Mouse (Mus musculus) cortical plate, adult 2 months (tissue): ENCODE data around the gene Gm12185. TPM values are rescaled to one million over a fixed set of nuclear protein-coding genes. Genes with fewer than 3 reads are reported as not detected.
"Not testable (repeated sequence)": the region's sequence is repeated elsewhere in the genome, so short reads cannot be mapped to it uniquely, and the experiment has no call there.

ENCODE experiments used
- H3K27ac ChIP-seq: fragments of 200-500 bp; 2 replicates; pipeline ENCODE4 v1.5.1; 2012; ENCODE audit warnings: low read length, control low read depth, inconsistent platforms; ENCODE audit not compliant: insufficient read depth
- H3K4me1 ChIP-seq: fragments of 200-500 bp; 2 replicates; pipeline ENCODE4 v1.6.1; 2011; ENCODE audit warnings: low read length; ENCODE audit not compliant: control insufficient read depth, insufficient read depth
- H3K4me3 ChIP-seq: fragments of 200-500 bp; 2 replicates; pipeline ENCODE4 v1.5.1; 2011; ENCODE audit warnings: mild to moderate bottlenecking, low read length, control low read depth; ENCODE audit not compliant: insufficient read depth
- CTCF ChIP-seq: fragments of 200-500 bp; IDR thresholded peaks from 2 replicates; pipeline ENCODE4 v1.5.1; 2011; ENCODE audit warnings: mild to moderate bottlenecking, control low read depth, low read length; ENCODE audit not compliant: insufficient read depth; ENCODE audit errors: extremely low read depth
- POLR2A ChIP-seq: fragments of 200-500 bp; IDR thresholded peaks from 2 replicates; pipeline ENCODE4 v1.6.1; 2011; ENCODE audit warnings: mild to moderate bottlenecking, low read length, control low read depth; ENCODE audit not compliant: insufficient read depth; ENCODE audit errors: extremely low read depth
- polyA plus RNA-seq: library from polyadenylated mRNA; depleted of rRNA; stranded (reverse); fragments of >200 nt; gene quantifications from 2 replicates; pipeline ENCODE4 v1.2.3, GENCODE M21; 2012

Gene Gm12185
- polyA plus RNA-seq, 1 experiment: 0.19 TPM

DNA sequence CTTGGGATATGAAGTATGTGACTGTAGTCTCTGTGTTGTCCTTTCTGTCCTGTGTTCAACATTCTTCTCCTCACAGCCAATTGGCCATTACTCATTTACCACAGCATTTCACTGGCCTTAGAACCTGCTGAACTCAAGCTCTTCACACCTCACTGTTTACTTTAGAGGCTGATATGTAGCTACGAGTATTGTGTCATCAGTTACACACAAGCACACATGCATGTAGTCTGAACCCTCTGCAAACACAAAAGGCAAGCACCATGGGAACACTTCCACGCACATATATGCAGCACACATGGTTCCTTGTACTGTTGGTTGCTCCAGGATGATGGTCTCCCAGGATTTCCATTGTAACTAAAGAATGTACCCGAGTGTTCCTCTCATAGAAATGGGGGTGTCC is 56.7 kb downstream of the Gm12185 start:
- H3K4me3 ChIP-seq, H3K27ac ChIP-seq, H3K4me1 ChIP-seq: not testable (repeated sequence)

DNA sequence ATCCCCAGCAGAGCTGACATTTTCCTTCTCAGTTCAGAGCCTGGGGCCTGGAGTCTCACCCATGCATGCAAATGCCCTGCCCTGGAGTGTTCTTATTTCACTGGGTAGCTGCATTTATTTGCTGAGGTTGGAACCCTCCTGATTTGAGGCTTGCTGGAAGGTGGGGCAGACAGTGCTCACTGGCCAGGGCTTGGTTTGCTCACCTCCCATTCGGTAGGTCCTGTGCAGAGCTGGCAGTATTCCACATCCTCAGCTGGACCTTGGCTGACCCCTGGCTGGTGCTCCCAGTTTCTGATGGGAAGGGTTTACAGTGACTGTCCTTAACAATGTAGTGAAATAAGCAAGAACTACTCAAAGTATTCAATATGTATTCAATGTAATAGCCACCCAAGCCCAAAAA is 58.1 kb downstream of the Gm12185 start:
- H3K4me1 ChIP-seq: not testable (repeated sequence)

DNA sequence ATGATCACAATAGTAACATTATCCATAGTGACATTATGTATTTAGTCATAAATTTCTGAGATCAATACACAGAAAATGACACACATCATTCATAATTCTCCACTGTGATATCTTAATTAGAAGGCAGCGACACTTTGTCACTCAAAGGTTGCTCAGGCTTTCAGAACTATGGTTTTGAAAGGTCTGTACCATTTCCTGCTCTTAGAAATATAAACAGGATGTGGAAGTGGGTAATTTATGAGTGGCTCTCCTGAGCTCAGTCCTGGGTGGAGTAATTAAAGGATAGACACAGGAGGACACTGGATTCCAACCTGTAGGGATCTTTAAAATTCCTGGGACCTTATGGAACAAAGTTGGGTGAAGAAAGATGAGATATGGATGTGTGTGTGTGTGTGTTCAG is 58.6 kb downstream of the Gm12185 start:
- H3K27ac ChIP-seq, H3K4me3 ChIP-seq, H3K4me1 ChIP-seq: not testable (repeated sequence)

More for the DNA sequence above, 58.1 kb downstream of the Gm12185 start:
- not testable (repeated sequence) for H3K4me3 ChIP-seq, H3K27ac ChIP-seq

DNA sequence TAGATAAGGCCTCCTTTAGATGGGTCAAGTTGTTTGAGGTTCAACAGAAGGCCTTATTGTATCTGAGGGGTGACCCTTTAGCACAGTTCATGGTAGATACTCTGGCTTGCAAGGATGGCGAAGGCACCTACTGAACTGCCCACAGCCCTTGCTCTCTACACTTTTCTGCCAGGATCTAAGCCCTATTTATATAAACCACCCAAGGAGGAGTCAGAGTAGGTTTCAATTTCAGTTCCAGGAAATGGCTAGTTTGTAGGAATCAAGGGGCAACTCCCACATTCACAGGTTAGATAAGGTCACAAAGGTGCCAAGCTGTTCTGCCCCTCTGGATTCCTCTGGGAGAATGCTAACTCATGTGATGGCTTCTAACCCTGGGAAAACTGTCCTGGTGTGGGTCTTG is 64.0 kb downstream of the Gm12185 start:
- not testable (repeated sequence) for H3K4me1 ChIP-seq, H3K27ac ChIP-seq, H3K4me3 ChIP-seq

DNA sequence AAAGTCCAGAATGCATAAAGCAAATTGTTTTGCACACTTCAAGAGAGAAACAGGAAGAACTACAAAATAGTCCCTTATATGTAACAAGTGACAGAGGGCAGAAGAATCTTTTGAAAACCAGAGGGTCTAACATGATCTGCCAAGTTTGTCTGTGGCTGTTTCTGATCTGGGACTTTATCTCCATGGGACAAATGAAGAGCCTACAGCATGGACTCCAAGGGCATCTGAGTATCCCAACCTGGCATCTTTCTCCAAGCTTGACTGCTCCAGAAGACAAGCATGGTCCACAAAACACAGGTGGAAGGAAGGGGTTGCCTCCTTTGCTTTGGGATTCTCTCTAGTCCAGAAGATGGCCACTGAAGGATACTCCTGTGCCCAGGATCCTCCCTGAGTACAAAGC is 65.6 kb downstream of the Gm12185 start:
- H3K27ac ChIP-seq, H3K4me1 ChIP-seq, H3K4me3 ChIP-seq: not testable (repeated sequence)

DNA sequence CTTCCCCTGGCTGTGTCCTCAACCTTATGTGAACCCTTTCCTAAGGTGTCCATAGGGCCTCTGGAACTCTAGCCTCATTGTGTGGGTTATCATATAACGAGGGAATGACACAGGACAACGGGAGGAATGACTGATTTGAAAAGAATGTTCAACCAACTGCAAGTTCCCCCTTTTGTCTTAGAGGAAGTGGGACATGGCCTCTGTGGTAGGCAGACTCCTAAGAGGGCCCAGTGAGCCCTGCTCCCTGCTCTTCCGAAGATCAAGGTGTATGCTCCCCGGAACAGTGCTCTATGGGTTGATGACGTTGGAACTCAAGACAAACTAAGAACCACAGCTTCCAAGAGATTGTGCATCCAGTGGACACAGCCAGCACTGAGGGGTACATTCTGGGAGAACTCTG is 68.2 kb downstream of the Gm12185 start:
- H3K27ac ChIP-seq, H3K4me3 ChIP-seq, H3K4me1 ChIP-seq: not testable (repeated sequence)

DNA sequence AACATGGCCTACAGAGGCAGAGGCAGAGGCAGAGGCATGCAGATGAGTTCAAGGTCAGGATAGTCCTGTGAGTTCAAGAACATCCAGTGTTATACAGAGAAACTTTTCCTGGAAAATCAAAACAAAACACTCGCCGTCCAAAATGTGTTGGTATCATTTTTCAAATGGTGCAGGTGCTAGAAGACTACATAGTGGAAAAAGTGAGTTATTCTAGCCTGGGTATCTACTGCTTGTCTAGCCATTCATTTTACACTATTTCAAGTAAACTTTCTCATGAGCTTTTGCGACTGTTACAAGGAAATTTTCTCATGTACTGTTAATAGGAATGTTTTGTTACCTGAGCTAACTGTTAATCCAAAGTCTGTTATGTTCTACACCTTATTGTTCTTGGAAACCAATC is 73.6 kb downstream of the Gm12185 start:
- TF ChIP-seq POLR2A (no peak), CTCF (no peak)
- no peak overlapping the region for H3K4me3 ChIP-seq
- no peak overlapping the region for H3K27ac ChIP-seq
- H3K4me1 ChIP-seq: no peaks in the 10 kb centered on the region

DNA sequence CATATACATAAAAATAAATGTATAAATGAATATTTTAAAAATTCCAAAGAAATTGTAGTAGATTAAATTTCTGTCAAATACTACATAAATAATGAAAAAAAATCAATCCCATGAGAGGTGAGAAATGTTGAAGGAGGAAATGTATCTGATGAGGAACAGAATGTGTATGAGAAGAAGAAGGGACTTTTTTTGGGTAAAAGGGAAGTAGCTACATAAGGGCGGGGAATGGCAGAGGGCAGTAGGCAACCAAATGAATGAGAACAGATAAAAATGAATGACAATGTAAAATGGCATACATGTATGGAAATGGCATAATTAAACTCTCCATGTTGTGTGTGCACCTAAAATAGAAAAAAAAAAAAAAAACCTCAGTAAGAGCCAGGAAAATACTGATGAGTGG is 78.4 kb downstream of the Gm12185 start:
- Histone ChIP-seq H3K4me3 (no peak overlapping the region), H3K27ac (no peak overlapping the region), H3K4me1 (no peaks in the 10 kb centered on the region)
- TF ChIP-seq POLR2A (no peak), CTCF (no peak)

DNA sequence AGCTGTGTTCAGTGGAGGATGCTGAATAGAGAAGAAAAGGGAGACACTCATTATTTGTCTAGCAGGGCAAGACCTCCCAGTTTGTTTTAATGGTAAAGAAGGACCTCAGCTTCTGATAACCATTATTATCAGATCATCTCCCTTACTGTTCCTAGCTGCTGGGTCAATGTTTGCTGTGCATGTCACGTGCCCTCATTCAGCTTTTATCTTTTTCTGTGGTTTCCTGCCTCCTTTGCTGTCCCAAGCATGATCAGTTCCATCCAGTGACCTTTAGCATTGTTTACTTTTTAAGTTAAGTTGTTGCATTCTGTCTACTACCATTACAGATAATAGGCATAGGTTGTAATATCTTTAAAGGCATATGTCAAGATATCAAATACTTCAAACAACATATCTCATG is 83.6 kb downstream of the Gm12185 start:
- TF ChIP-seq POLR2A: no peak
- TF ChIP-seq CTCF: no peak
- Histone ChIP-seq H3K4me3 (no peak overlapping the region), H3K4me1 (no peaks in the 10 kb centered on the region), H3K27ac (no peak overlapping the region)

DNA sequence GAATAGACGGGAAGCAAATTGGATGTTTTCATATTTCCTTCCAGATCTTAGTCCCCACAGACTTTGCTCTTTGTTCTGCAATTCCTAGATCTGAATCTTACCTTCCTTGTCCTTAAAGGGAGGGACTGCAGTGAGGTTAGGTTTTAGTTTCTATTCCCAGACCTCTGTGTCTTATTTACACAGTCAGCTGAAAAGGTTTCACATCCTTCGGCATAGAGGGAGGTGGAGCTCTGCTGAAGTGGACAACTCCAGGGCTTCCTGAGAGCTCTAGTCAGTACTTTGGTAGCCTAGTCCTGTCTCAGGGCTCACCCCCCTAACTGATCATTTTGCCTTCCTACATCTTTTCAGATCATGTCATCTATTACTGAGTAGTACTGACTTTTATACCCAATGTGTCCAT is 90.0 kb downstream of the Gm12185 start, which contains the start of gene Gm5431:
Gene Gm5431 (minus strand): TSS at position 194 of the 400 bp plus-strand sequence.
- TF ChIP-seq CTCF: no peak
- TF ChIP-seq POLR2A: no peak

DNA sequence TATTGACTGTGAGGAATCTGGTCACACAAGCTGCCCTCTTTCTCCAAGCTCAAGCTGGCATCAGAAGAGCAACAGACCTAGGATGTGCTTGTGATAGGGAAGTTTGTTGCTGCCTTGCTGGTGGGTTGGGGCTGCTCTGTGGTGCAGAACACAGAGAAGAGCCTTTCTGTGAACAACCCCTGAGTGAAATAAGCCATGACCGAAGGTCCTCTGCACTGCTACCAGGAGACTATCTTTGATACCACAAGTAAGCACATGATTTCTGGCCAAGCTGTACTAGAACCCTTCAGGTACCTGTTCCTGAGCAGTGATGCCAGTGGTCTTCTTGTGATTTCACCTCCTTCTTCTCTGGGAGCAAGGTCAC is 90.5 kb downstream of the Gm12185 start:
- not testable (repeated sequence) for H3K4me3 ChIP-seq, H3K27ac ChIP-seq, H3K4me1 ChIP-seq

More for the DNA sequence above, 90.0 kb downstream of the Gm12185 start, which contains the start of gene Gm5431:
- no peak within 1 kb of the TSS for H3K27ac ChIP-seq
- no peaks in the 10 kb centered on the region for H3K4me1 ChIP-seq
- no peak within 1 kb of the TSS for H3K4me3 ChIP-seq

DNA sequence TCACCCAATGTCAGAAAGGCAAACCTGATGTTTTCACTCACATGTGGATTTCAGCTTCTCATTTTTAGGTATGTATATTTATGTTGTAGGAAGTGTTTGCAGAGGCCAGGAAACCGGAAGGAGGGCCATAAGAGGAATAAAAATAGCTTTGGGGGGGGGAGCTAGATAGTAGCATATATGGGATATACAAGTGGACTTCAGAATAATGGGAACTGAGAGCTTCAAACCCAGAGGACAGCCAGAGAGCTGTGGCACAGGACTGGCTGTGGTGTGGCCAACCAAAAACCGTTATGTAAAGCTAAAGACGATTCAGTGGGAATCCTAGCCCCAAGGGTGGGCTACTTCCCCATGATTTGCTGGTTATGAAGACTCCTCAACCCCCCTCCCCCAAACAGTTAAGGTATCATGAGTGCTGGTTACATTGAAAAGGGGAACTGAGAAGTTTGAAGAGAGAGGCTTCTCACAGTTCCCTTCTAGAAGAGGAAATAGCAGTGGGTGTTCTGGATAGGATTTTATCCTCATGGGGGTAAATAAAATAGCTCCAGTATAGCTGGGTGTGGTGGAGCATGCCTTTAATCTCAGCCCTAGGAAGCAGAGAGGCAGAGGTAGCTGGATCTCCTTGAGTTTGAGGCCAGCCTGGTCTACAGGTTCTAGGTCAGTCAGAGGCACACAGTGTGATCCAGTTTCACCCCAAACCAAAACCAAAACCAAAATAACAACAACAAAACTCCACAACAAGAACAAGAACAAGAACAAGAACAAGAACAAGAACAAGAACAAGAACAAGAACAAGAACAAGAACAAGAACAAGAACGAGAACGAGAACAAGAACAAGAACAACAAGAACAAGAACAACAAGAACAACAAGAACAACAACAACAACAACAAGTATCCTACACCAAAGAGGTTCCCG is 91.1 kb downstream of the Gm12185 start:
- not testable (repeated sequence) for H3K4me3 ChIP-seq, H3K27ac ChIP-seq, H3K4me1 ChIP-seq
